Mouse (Mus musculus) testis, adult 2 months (tissue): ENCODE data around the gene Clip2. TPM values are rescaled to one million over a fixed set of nuclear protein-coding genes. Genes with fewer than 3 reads are reported as not detected.

Source experiments
- H3K27ac ChIP-seq: fragments of 200-500 bp; 2 replicates; pipeline ENCODE4 v1.5.1; 2012; ENCODE audit warnings: low read depth, low read length; ENCODE audit not compliant: control insufficient read depth, insufficient read depth
- H3K27me3 ChIP-seq: fragments of 200-500 bp; 2 replicates; pipeline ENCODE4 v1.6.1; 2012; ENCODE audit warnings: mild to moderate bottlenecking, low read length, moderate library complexity; ENCODE audit not compliant: control insufficient read depth, insufficient read depth
- H3K36me3 ChIP-seq: fragments of 200-500 bp; 2 replicates; pipeline ENCODE4 v1.6.1; 2012; ENCODE audit warnings: mild to moderate bottlenecking, low read length; ENCODE audit not compliant: control insufficient read depth, insufficient read depth
- H3K4me1 ChIP-seq: fragments of 200-500 bp; 2 replicates; pipeline ENCODE4 v1.6.1; 2012; ENCODE audit warnings: low read length; ENCODE audit not compliant: control insufficient read depth, insufficient read depth
- H3K4me3 ChIP-seq: fragments of 200-500 bp; 2 replicates; pipeline ENCODE4 v1.5.1; 2012; ENCODE audit warnings: low read depth, mild to moderate bottlenecking, low read length, moderate library complexity, mixed read lengths; ENCODE audit not compliant: control insufficient read depth
- CTCF ChIP-seq: fragments of 200-500 bp; IDR thresholded peaks from 2 replicates; pipeline ENCODE4 v1.5.1; 2012; ENCODE audit warnings: low read depth, mild to moderate bottlenecking, inconsistent platforms, low read length, moderate library complexity; ENCODE audit not compliant: control insufficient read depth, insufficient read depth, insufficient replicate concordance
- POLR2A ChIP-seq: fragments of 200-500 bp; IDR thresholded peaks from 2 replicates; pipeline ENCODE4 v1.6.1; 2012; ENCODE audit warnings: low read depth, mild to moderate bottlenecking, inconsistent platforms, low read length, moderate library complexity; ENCODE audit not compliant: control insufficient read depth
- polyA plus RNA-seq: library from polyadenylated mRNA; depleted of rRNA; stranded (reverse); fragments of >200 nt; gene quantifications from 2 replicates; pipeline ENCODE4 v1.2.3, GENCODE M21; 2012; rRNA removed

The Clip2 gene
- polyA plus RNA-seq, 1 experiment, result 4.2 TPM

- Histone ChIP-seq H3K4me1 (peaks cover 3% of the 10 kb centered on the region; the same call in 1 of the 2 replicates), H3K4me3 (no peak overlapping the region), H3K36me3 (no peaks in the 10 kb centered on the region), H3K27me3 (no peaks in the 10 kb centered on the region), H3K27ac (no peak overlapping the region)
- no peak for TF ChIP-seq POLR2A
- TF ChIP-seq CTCF, result no peak
These were observed 106.3 kb downstream of the Clip2 start for GRCm38 (mm10) chr5:134445895-134446294.

GRCm38 (mm10) chr5:134445208-134445831 lies 106.9 kb downstream of the Clip2 start:
- H3K36me3 ChIP-seq, result no peaks in the 10 kb centered on the region
- H3K27me3 ChIP-seq, result no peaks in the 10 kb centered on the region
- no peak overlapping the region for H3K4me3 ChIP-seq
- peaks cover 8% of the 10 kb centered on the region for H3K4me1 ChIP-seq
- TF ChIP-seq CTCF (no peak), POLR2A (no peak)
- H3K27ac ChIP-seq, result no peak overlapping the region

- Histone ChIP-seq H3K27ac (no peak overlapping the region), H3K36me3 (no peaks in the 10 kb centered on the region), H3K4me1 (peaks cover 17% of the 10 kb centered on the region), H3K27me3 (no peaks in the 10 kb centered on the region), H3K4me3 (no peak overlapping the region)
- no peak for TF ChIP-seq CTCF
- no peak for TF ChIP-seq POLR2A
These were observed 107.8 kb downstream of the Clip2 start for GRCm38 (mm10) chr5:134444473-134444872.

GRCm38 (mm10) chr5:134442066-134442465 lies 110.2 kb downstream of the Clip2 start:
- no peak for TF ChIP-seq CTCF
- TF ChIP-seq POLR2A, result no peak
- Histone ChIP-seq H3K36me3 (no peaks in the 10 kb centered on the region), H3K4me1 (peaks cover 19% of the 10 kb centered on the region), H3K4me3 (no peak overlapping the region), H3K27ac (no peak overlapping the region), H3K27me3 (no peaks in the 10 kb centered on the region)

- no peak overlapping the region for H3K27ac ChIP-seq
- H3K36me3 ChIP-seq, result no peaks in the 10 kb centered on the region
- H3K27me3 ChIP-seq, result no peaks in the 10 kb centered on the region
- peaks cover 19% of the 10 kb centered on the region for H3K4me1 ChIP-seq
- no peak overlapping the region for H3K4me3 ChIP-seq
- TF ChIP-seq CTCF, result no peak
- no peak for TF ChIP-seq POLR2A
These were observed 111.1 kb downstream of the Clip2 start for GRCm38 (mm10) chr5:134441105-134441504.

GRCm38 (mm10) chr5:134440098-134440497 lies 112.1 kb downstream of the Clip2 start:
- TF ChIP-seq POLR2A, result no peak
- no peak for TF ChIP-seq CTCF
- Histone ChIP-seq H3K27me3 (no peaks in the 10 kb centered on the region), H3K4me3 (no peak overlapping the region; the same call in 1 of the 2 replicates), H3K27ac (no peak overlapping the region), H3K4me1 (peaks cover 19% of the 10 kb centered on the region), H3K36me3 (no peaks in the 10 kb centered on the region)

GRCm38 (mm10) chr5:134439481-134439880 lies 112.8 kb downstream of the Clip2 start:
- H3K27me3 ChIP-seq, result no peaks in the 10 kb centered on the region
- no peak overlapping the region for H3K27ac ChIP-seq
- H3K4me1 ChIP-seq, result peaks cover 19% of the 10 kb centered on the region
- H3K4me3 ChIP-seq, result no peak overlapping the region
- TF ChIP-seq CTCF (no peak), POLR2A (no peak)
- H3K36me3 ChIP-seq, result no peaks in the 10 kb centered on the region

Other genes with a start within 250 kb of the Clip2 start
- gene Gtf2i, start 237.7 kb downstream of the Clip2 start, polyA plus RNA-seq, result 79.9 and 84.4 TPM in 2 replicates
- gene Gtf2ird1, start 95.7 kb downstream of the Clip2 start, polyA plus RNA-seq, result 29.1 and 40.3 TPM in 2 replicates
- gene Syna, start 7.7 kb upstream of the Clip2 start, polyA plus RNA-seq, result 0.27 and 0.43 TPM in 2 replicates
- gene Rfc2, start 28.9 kb upstream of the Clip2 start, polyA plus RNA-seq, result 304 and 310 TPM in 2 replicates
- 8.0 and 8.3 TPM in 2 replicates for gene Lat2, start 62.6 kb upstream of the Clip2 start, polyA plus RNA-seq
- 177 and 183 TPM in 2 replicates for gene Eif4h, start 87.1 kb upstream of the Clip2 start, polyA plus RNA-seq
- gene Limk1, start 136.2 kb upstream of the Clip2 start, polyA plus RNA-seq, result 16.3 and 19.5 TPM in 2 replicates
- gene Eln, start 194.9 kb upstream of the Clip2 start, polyA plus RNA-seq, result 12.8 and 13.8 TPM in 2 replicates